Mouse (Mus musculus) megakaryocyte, embryonic 14.5 days (primary cell): ENCODE data around the gene Stra6.

Experiments
- FLI1 ChIP-seq: IDR thresholded peaks from 2 replicates; pipeline ENCODE4 v1.6.1; 2012; ENCODE audit warnings: low read length, inconsistent platforms, mixed read lengths
- GATA1 ChIP-seq: IDR thresholded peaks from 3 replicates; pipeline ENCODE4 v1.6.1; 2012; ENCODE audit warnings: mixed read lengths, low read length, inconsistent platforms, borderline replicate concordance

DNA sequence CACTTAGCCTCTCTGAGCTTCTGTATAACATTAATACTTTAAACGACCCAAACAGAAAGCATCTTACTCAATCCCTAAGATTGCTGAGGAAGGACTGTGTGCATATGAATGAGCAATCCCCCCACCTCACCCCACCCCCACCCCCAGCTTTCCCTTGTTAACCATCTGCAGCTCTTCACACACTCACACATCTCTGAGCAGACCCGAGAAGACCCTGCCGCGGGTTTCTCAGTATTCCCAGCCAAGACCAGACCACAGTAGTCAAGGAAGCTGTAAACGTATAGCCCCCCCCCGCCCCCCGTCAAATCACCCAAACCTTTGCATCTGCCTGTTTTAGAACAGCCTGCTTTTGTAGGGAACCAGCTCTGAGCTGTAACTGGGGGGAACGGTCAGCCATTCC, 21.0 kb downstream of the Stra6 start:
- TF ChIP-seq GATA1 (no peak), FLI1 (no peak)
